Mouse (Mus musculus): ENCODE data around the gene Fam129c.

Fam129c gene

GRCm38 (mm10) chr8:71575020-71575419, 22.4 kb upstream of the Fam129c start:
- no peak for DNase-seq

- DNase-seq: no peak
Measured at GRCm38 (mm10) chr8:71577856-71578387, 19.5 kb upstream of the Fam129c start.

DNA sequence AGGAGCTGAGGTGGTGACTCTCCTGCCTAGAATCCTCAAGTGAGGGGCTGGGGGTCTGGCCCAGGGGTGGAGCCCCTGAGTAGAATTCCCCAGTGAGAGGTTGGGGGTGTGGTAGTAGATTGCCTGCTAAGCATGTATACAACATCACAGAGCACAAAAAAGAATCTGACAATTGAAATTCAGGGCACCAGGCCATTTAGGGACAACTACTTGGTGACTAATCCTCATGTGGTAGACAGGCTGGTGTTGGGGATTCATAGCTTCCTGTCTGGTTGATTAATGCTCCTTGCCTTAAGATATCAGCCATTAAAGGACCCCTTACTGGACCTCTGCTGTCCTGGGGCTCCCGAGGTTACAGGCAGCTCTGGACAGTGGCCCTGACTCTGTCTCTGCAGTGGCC, 18.4 kb upstream of the Fam129c start:
- no peak for DNase-seq

GRCm38 (mm10) chr8:71579476-71579875, 18.0 kb upstream of the Fam129c start:
- no peak for DNase-seq

GRCm38 (mm10) chr8:71580201-71580600, 17.2 kb upstream of the Fam129c start:
- DNase-seq: no peak

DNA sequence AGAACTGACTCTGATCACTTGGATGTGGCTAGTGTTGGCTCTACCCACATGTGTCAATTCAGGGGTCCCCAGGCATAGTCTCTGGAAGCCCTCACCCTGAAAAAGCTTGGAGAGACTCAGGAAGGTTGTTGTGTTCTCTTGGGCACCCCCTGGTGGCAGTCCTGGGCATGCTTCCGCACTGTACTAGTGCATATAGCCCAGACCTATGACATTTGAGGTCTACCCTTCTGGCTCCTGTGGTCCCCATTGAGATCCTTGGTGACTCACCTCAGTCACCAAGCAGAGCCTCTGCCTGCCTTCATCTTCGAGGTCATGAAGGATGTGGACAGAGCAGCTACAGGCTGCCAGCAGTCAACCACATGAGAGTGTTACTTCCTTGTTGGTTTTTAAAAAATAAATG, 10.6 kb upstream of the Fam129c start:
- no peak for DNase-seq

GRCm38 (mm10) chr8:71588762-71589161, 8.7 kb upstream of the Fam129c start:
- DNase-seq: no peak

- DNase-seq: no peak
Measured at GRCm38 (mm10) chr8:71591017-71591416, 6.4 kb upstream of the Fam129c start.

DNA sequence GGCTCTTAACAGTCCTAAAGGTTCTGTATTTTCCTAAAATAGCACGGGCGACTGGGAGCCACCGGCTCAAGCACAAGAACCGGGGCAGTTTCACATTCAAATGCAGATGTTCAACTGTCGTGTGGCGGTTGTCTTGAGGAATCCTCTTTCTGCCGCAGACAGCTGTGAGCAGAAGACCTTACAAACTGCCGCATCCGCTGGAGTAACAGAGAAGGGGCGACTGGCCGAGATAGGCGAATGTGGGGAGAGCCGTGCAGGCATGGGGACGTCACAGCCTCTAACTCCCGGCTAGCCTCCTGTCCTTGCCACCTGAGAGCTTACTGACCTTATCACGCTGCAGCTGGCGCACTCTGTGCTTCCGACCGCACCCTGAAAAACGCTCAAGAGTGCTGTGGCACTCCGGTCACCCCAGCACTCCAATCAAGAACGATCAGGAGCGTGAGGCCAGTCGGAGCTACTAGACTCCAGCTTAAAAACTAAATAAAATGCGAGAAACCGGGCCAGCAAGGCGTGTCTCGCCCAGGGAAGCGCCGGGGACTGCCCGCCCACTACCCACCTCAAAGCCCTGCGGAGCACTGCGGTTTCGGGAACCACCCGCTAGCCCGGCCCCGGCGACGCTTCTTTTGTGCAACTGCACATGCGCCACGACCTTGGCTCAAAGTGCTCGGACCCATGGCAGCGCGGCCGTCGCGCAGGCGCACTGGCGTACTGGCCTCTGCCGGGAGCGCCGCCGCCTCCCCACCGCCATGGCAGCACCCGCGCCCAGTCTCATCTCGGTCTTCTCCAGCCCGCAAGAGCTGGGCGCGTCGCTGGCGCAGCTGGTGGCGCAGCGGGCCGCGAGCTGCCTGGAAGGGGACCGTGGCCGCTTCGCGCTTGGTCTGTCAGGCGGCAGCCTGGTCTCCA, 5.7 kb upstream of the Fam129c start, which contains the start of gene Pgls:
Gene Pgls, plus strand, starts transcription at position 706 of the 903 bp plus-strand sequence.
- peak; percentile 97 for DNase-seq

DNA sequence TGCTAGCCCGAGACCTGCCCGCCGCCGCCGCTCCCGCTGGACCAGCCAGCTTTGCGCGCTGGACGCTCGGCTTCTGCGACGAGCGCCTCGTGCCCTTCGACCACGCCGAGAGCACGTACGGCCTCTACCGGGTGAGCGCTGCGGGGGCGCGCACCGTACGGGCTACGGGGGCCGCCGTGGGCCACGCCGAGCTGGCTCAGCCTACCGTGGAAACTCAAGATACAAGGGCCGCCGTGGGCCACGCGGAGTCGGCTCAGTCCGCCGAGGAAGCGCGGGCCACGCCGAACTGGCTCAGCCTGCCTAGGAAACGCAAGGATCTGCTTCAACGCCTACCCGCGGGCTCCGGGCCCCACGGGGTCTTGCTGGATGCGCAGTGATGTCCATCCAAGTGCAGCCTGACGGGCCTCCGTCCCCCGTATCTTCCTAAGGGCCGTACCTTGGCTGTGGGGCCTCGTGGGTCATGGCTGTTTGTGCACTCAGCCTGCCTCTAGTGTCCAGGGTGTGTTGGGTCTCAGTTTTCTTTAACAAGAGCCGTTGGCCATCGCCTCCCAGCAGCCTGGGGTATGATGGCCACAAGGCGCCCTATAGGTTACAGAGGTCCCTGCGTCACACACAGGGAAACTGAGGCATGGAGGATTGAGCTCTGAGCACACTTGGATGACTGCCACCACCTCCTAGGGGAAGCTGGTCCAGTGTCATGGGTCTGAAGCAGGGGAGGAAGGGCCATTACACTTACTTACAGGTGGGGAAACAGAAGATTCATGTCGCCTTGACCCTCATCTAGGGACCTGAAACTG, 4.9 kb upstream of the Fam129c start:
- DNase-seq: peak; percentile 94

GRCm38 (mm10) chr8:71593556-71594323, 3.7 kb upstream of the Fam129c start:
- no peak for DNase-seq

DNA sequence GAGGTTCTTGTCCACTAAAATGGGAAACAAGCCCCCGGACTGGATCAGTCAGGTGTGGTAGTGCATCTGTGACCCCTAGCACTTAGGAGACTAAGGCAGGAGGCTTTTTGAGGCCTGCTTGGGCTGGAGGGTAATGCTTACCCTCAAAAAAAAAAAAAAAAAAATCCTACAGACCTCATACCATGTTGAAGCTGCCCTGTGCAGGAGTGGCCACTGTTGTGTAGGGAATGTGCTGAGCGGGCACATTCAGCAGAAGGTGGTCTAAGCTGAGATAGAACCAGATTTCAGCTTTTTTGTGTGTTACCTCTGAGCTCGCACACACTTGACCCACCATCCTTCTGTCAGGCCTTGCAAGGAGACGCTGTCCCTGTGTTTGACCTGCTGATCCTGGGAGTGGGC, 3.1 kb upstream of the Fam129c start:
- no peak for DNase-seq

GRCm38 (mm10) chr8:71595862-71596261, 1.6 kb upstream of the Fam129c start:
- DNase-seq: peak; percentile 88

DNA sequence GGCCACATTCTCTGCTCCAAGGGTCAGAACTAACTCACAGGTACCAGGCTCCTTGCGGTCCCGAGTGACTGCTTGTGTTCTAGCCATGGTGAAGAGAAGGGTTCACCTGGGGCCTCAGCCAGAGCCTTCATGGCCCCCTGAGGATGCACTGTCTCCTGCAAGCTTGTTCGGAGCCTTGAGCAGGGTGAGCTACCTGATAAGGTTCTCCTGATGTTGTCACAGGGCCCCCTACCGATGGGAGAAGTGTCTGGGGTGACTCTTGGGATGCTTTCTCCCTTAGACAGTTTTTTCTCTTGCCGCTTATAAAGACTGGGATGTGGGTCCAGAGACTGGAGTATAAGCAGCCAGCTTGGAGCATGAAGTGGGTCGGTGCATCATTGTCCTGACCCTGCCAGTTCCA, 1.1 kb upstream of the Fam129c start:
- no peak for DNase-seq

DNA sequence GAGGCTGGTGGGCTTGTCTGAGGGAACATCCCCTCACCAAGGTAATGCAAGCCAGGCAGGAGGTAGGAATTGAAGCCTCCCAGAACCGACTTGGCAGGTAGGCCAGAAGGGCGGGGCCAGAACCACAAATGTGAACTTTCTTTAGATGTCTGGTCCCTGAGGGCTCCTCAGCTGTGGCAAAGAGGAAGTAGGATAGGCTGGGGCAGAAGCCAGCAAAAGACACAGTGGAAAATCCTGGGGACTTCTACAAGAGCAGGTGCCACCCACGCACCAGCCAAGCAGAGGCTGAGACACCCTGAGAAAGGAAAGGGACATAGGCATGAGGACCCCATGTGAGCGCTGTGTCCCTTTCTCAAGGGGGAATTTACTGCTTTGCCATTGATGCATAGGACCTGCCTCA, 650 bp upstream of the Fam129c start:
- no peak for DNase-seq

DNA sequence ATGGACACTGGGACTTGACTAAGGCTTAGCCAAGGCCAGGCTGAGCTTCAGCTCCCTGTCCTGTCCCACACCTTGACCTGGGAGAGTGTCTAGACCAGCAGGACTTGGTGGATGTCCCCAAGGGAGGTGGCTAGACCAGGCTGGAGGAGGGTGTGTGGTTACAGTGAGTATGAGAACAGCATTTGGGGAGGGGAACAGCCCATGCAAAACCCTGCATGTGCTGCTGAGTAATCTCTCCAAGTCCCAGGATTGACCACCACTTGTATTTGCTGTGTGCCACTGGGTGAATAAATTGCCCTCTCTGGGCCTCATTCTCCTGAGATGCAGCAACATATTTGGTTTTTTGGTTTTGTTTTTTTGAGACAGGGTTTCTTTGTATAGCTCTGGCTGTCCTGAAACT, 927 bp downstream of the Fam129c start:
- DNase-seq: no peak

- DNase-seq: no peak
Measured at GRCm38 (mm10) chr8:71598841-71599240, 1.4 kb downstream of the Fam129c start.

DNA sequence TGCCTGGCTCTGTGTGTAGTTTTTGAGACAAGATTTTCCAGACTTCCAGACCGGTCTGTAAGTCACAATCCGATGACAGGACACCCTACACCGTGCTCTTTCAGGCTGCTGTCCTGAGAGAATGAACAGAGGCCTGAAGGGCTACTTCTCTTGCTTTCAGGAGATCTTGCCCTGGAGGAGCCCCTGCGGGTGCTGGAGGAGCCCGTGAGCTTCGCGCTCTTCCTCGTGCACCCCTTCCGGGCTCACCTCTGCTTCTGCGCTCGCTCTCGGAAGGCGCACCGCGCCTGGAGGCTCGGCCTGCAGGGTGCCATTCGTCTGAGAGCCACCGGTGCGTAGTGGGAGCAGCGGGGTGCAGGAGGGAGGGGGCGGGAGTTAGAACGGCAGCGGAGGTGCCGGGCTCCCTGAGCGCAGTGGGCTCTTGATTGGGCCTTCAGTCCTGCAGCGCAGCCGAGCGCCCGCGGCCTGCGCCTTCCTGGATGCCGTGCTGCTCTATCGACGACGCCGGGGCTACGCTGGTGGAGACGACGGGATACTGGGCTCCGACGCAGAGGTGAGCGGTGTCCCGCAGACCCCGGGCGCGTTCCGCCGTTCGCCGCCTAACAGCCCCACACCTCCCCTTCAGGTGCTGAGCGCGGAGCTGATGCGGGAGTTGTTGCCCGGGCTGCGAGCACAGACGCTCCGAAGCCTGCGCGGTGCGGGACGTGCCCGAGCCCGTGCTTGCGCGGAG, 4.7 kb downstream of the Fam129c start:
- DNase-seq: no peak

GRCm38 (mm10) chr8:71602666-71603334, 5.4 kb downstream of the Fam129c start:
- DNase-seq: peak; percentile 53

DNA sequence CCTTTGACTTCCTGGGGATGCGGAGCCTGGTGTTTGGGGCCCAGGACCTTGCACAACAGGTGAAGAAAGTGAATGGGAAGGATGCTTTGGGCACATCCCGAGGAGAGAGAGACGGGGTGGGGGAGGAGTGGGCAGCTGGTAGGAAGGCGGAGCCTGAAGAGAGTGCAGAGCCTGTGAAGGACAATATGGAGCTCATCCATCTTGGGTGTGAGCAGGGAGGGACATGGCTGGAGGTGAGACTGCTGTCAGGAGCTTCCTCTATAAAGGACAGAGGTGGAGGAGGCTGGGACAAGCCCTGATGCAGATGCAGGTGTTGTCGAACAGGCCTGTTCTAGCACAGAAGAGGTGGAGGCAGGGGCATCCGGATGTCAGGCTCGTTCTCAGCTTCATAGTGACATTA, 6.6 kb downstream of the Fam129c start:
- DNase-seq: no peak

GRCm38 (mm10) chr8:71610822-71611651, 13.6 kb downstream of the Fam129c start, which contains the start of gene Colgalt1:
TSS of gene Colgalt1 (plus strand) at chr8:71610998.
- peak; percentile 99 for DNase-seq

Data from right cerebral cortex, adult 18-20 months (tissue).